ENCODE assay signal across 25 mouse cellular contexts in genomic region chr10:106763785-106764184, GRCm38 (mm10).
DNase-seq lines count a peak whose midpoint lies in the region; ATAC-seq and TF ChIP-seq lines count a peak whose summit lies in the region.
"Had no signal": no experiment of that assay in that cellular context is flagged by ENCODE, and none has a peak within 500 bp of the region (broad histone marks: within the 10 kb centered on the region; RNA-seq: fewer than 3 reads in every experiment).

No protein-coding gene starts in this region.

- DNase-seq in limb, embryonic 14.5 days (ENCODE audit: low spot score): peak; percentile 7
- no peak for DNase-seq in limb, embryonic 10.5 days (ENCODE audit: low spot score)
- DNase-seq in 3T3-L1 (ENCODE audit: low read depth, low spot score) (peak; percentile 45), NIH3T3 (ENCODE audit: low read depth) (peak; percentile 3)
- no peak for DNase-seq in urinary bladder, postnatal 25 days (ENCODE audit: low spot score)
- DNase-seq in thymus, adult 2 months: no peak
- DNase-seq in urinary bladder, postnatal 14 days (ENCODE audit: low spot score): no peak
- DNase-seq: adrenal gland, adult 2 months; adrenal gland, postnatal 10 days; adrenal gland, postnatal 25 days; B cell, adult 2 months; cerebellum, adult 11 months; cerebellum, adult 18-20 months; cerebellum, adult 8-10 months; cerebellum, adult 9-11 months; cerebellum, postnatal 36 days; embryo, embryonic 11 days had no signal

- H3K79me3 ChIP-seq in C2C12 (ENCODE audit: low read depth): no peaks in the 10 kb centered on the region

- no peaks in the 10 kb centered on the region for H3K9me3 ChIP-seq in limb, embryonic 14.5 days (ENCODE audit: control insufficient read depth, low read length)
- H3K9me3 ChIP-seq in limb, embryonic 10.5 days (replicated peaks): no peaks in the 10 kb centered on the region
- H3K9me3 ChIP-seq: embryonic facial prominence, embryonic 13.5 days; embryonic facial prominence, embryonic 15.5 days; forebrain, embryonic 10.5 days; forebrain, embryonic 12.5 days had no signal

- H3K27ac ChIP-seq in limb, embryonic 14.5 days (replicated peaks; ENCODE audit: low read depth, low read length): no peak overlapping the region
- no peak overlapping the region for H3K27ac ChIP-seq in limb, embryonic 10.5 days
- no peak overlapping the region for H3K27ac ChIP-seq in thymus, adult 2 months (ENCODE audit: control insufficient read depth, insufficient read depth, low read length)
- H3K27ac ChIP-seq: embryonic facial prominence, embryonic 13.5 days; embryonic facial prominence, embryonic 15.5 days; forebrain, embryonic 10.5 days; forebrain, embryonic 12.5 days had no signal

- no peak overlapping the region for H3K4me2 ChIP-seq in limb, embryonic 14.5 days (replicated peaks; ENCODE audit: low read depth, low read length, severe bottlenecking)
- H3K4me2 ChIP-seq: embryonic facial prominence, embryonic 13.5 days; embryonic facial prominence, embryonic 15.5 days; forebrain, embryonic 12.5 days had no signal

- no peak for TF ChIP-seq POLR2A in limb, embryonic 14.5 days (IDR thresholded peaks at IDR 0.05; ENCODE audit: borderline replicate concordance, extremely low read depth, insufficient read depth, insufficient read length)
- TF ChIP-seq POLR2A in thymus, adult 2 months (IDR thresholded peaks at IDR 0.05; ENCODE audit: control insufficient read depth, extremely low read depth, insufficient read depth, low read length, poor library complexity): no peak

- no peak for TF ChIP-seq CTCF in C2C12 (IDR thresholded peaks at IDR 0.05; ENCODE audit: control insufficient read depth, insufficient read depth, insufficient read length)
- TF ChIP-seq CTCF in thymus, adult 2 months (IDR thresholded peaks at IDR 0.05; ENCODE audit: borderline replicate concordance, control insufficient read depth, extremely low read depth, insufficient read depth, low read length, poor library complexity): no peak

- no peaks in the 10 kb centered on the region for H3K36me3 ChIP-seq in limb, embryonic 14.5 days (ENCODE audit: control insufficient read depth, insufficient read depth, low read length)
- H3K36me3 ChIP-seq in limb, embryonic 10.5 days: no peaks in the 10 kb centered on the region
- H3K36me3 ChIP-seq in C2C12 (ENCODE audit: control insufficient read depth, insufficient read depth): no peaks in the 10 kb centered on the region
- H3K36me3 ChIP-seq in thymus, adult 2 months (ENCODE audit: control insufficient read depth, insufficient read depth, low read length): no peaks in the 10 kb centered on the region
- H3K36me3 ChIP-seq: embryonic facial prominence, embryonic 13.5 days; embryonic facial prominence, embryonic 15.5 days; forebrain, embryonic 10.5 days; forebrain, embryonic 12.5 days had no signal

- H3ac ChIP-seq in C2C12 (ENCODE audit: control insufficient read depth, insufficient read length, low read depth): no peak overlapping the region

- ATAC-seq in limb, embryonic 14.5 days (ENCODE audit: low FRiP score, low read depth): no peak
- ATAC-seq: forebrain, embryonic 14.5 days; forebrain, embryonic 16.5 days had no signal

- no peaks in the 10 kb centered on the region for H3K79me2 ChIP-seq in C2C12 (ENCODE audit: control insufficient read depth, insufficient read depth)

- no peak overlapping the region for H3K4me3 ChIP-seq in limb, embryonic 14.5 days (replicated peaks; ENCODE audit: low read length)
- no peak overlapping the region for H3K4me3 ChIP-seq in limb, embryonic 10.5 days
- no peak overlapping the region for H3K4me3 ChIP-seq in C2C12 (ENCODE audit: insufficient read depth, poor library complexity, severe bottlenecking)
- H3K4me3 ChIP-seq in thymus, adult 2 months (ENCODE audit: control insufficient read depth, insufficient read depth, low read length): no peak overlapping the region
- H3K4me3 ChIP-seq: embryonic facial prominence, embryonic 13.5 days; embryonic facial prominence, embryonic 15.5 days; erythroblast, embryonic 14.5 days; forebrain, embryonic 10.5 days; forebrain, embryonic 12.5 days had no signal

- H3K9ac ChIP-seq in limb, embryonic 14.5 days (ENCODE audit: low read depth, low read length, severe bottlenecking): no peak overlapping the region
- H3K9ac ChIP-seq: embryonic facial prominence, embryonic 13.5 days; embryonic facial prominence, embryonic 15.5 days; forebrain, embryonic 12.5 days had no signal

- H3K4me1 ChIP-seq in limb, embryonic 14.5 days (ENCODE audit: control insufficient read depth, insufficient read depth, low read length): no peaks in the 10 kb centered on the region
- peaks cover 4% of the 10 kb centered on the region; the same call in 1 of the 2 replicates for H3K4me1 ChIP-seq in limb, embryonic 10.5 days
- no peaks in the 10 kb centered on the region for H3K4me1 ChIP-seq in thymus, adult 2 months (replicated peaks; ENCODE audit: control insufficient read depth, insufficient read depth, low read length)
- H3K4me1 ChIP-seq: embryonic facial prominence, embryonic 13.5 days; embryonic facial prominence, embryonic 15.5 days; forebrain, embryonic 10.5 days; forebrain, embryonic 12.5 days had no signal

- no peaks in the 10 kb centered on the region for H3K27me3 ChIP-seq in limb, embryonic 14.5 days (ENCODE audit: control insufficient read depth, insufficient read depth, low read length)
- no peaks in the 10 kb centered on the region for H3K27me3 ChIP-seq in limb, embryonic 10.5 days (ENCODE audit: low read depth, poor library complexity, severe bottlenecking)
- H3K27me3 ChIP-seq in C2C12 (ENCODE audit: control insufficient read depth, insufficient read depth, insufficient read length): no peaks in the 10 kb centered on the region
- no peaks in the 10 kb centered on the region for H3K27me3 ChIP-seq in thymus, adult 2 months (ENCODE audit: control insufficient read depth, insufficient read depth, low read length)
- H3K27me3 ChIP-seq: embryonic facial prominence, embryonic 13.5 days; embryonic facial prominence, embryonic 15.5 days; forebrain, embryonic 12.5 days had no signal

- WGBS in limb, embryonic 14.5 days: 62% methylated on average over 7 of the region's 7 CpGs
- 86% methylated on average over 7 of the region's 7 CpGs for WGBS in limb, embryonic 10.5 days
- 84% methylated on average over 7 of the region's 7 CpGs for WGBS in thymus, adult 2 months

TF ChIP-seq in C2C12, 6 proteins besides CTCF, POLR2A, EP300 and RAD21:
- TF ChIP-seq FOSL1 (IDR thresholded peaks at IDR 0.05; ENCODE audit: insufficient read depth, low read length, poor library complexity, severe bottlenecking): no peak
- no peak for TF ChIP-seq MAX (IDR thresholded peaks at IDR 0.05)
- TF ChIP-seq MYOD1 (IDR thresholded peaks at IDR 0.05; ENCODE audit: control insufficient read depth, insufficient read length, low read depth): peak; percentile 41
- no peak for TF ChIP-seq MYOG (IDR thresholded peaks at IDR 0.05; ENCODE audit: control insufficient read depth, extremely low read depth, insufficient read length)
- TF ChIP-seq USF1 (IDR thresholded peaks at IDR 0.05; ENCODE audit: low read depth): no peak
- no peak for TF ChIP-seq CEBPB (IDR thresholded peaks at IDR 0.05; ENCODE audit: low read depth)
TF ChIP-seq in C2C12: peak in this region for 1.

Comparison
In these comparisons a context has a peak if more than half of its experiments do, and no peak if none do; other contexts are left out.
1. DNase-seq: peak in limb, embryonic 14.5 days (single experiment), 3T3-L1 (single experiment) and NIH3T3 (single experiment); none in limb, embryonic 10.5 days (single experiment), urinary bladder, postnatal 25 days (single experiment), thymus, adult 2 months (single experiment) and urinary bladder, postnatal 14 days (single experiment).